Mouse (Mus musculus): ENCODE measurements at regions not wholly inside any gene's neighbourhood (a gene's known extent, or its start where the extent isn't known, plus 50 kb on each side); places are given as distances from the start of the nearest gene placed in this dataset.

DNA sequence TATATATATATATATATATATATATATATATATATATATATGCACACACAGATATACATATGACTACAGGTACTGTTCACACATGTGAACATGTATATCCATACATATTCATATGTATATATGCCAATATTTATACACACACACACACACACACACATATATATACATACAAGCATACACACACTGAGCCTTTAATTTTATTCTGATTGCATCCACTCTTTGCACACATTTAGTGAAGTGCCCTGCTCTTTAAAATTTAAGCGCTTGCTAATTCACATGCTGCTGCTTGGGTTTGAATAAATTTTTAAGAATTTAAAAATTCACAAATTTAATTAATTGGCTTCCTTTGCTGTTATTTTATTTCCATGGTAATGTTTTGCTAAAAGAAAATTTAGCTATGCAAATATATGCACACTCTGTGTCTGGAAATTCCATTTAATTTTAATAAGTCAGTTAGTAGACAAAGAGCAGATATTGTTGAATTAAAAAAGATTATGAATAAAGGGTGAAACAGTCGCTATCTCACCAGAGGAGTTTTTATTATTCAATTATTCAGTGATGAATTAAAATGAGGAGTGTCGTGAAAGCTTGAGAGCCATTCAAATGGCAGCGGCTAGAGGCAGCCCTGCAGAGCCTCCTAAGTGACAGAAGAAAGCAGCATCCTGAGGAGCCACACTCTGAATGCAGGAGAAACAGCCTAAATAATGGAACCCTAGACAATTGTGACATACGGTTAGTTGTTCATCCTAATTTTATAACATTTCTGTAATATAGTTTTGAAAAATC is 348.3 kb upstream of the BB014433 start:
- no peak for ATAC-seq (ENCODE audit: low FRiP score)
- 35% methylated on average over 5 of the region's 5 CpGs for WGBS
- Histone ChIP-seq H3K9me3 (ENCODE audit: control insufficient read depth, low read length) (no peaks in the 10 kb centered on the region), H3K4me1 (replicated peaks; ENCODE audit: control insufficient read depth, insufficient read depth, low read length) (peaks cover 6% of the 10 kb centered on the region; the same call in 1 of the 2 replicates), H3K4me2 (replicated peaks) (no peak overlapping the region), H3K36me3 (replicated peaks; ENCODE audit: control insufficient read depth, insufficient read depth) (no peaks in the 10 kb centered on the region), H3K4me3 (replicated peaks; ENCODE audit: low read length) (no peak overlapping the region), H3K9ac (no peak overlapping the region), H3K27me3 (ENCODE audit: control insufficient read depth, insufficient read depth, low read length) (no peaks in the 10 kb centered on the region), H3K27ac (no peak overlapping the region)
- DNase-seq (ENCODE audit: low spot score), result no peak

GRCm38 (mm10) chr8:15392056-15392455 is 346.2 kb upstream of the BB014433 start:
- DNase-seq (ENCODE audit: low spot score), result no peak

DNA sequence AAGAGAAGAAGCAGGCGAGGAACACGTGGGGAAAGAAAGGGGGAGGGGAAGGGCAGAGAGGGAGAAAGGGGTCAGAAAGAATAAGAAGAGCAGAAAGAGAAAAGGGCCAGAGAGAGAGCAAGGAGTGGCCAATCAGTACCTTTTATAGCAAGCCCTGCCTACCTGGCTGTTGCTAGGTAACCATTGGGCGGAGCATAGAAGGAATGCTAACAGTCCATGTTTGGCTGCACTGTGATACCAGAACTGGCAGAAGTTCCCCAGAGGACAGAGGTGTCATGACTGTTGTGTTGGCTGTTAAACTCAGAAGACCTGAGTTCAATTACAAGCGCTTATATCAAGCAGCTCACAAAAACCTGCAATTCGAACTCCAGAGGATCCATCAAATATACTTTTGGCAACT is 342.9 kb upstream of the BB014433 start:
- ATAC-seq (ENCODE audit: low FRiP score), result no peak
- no peaks in the 10 kb centered on the region for H3K9me3 ChIP-seq (ENCODE audit: control insufficient read depth, low read length)
- H3K9ac ChIP-seq, result no peak overlapping the region
- DNase-seq (ENCODE audit: low spot score), result no peak
- no peaks in the 10 kb centered on the region for H3K36me3 ChIP-seq (replicated peaks; ENCODE audit: control insufficient read depth, insufficient read depth)
- H3K27ac ChIP-seq, result no peak overlapping the region
- no peak overlapping the region for H3K4me2 ChIP-seq (replicated peaks)
- WGBS, result 93% methylated on average over 5 of the region's 5 CpGs
- no peaks in the 10 kb centered on the region for H3K27me3 ChIP-seq (ENCODE audit: control insufficient read depth, insufficient read depth, low read length)
- H3K4me3 ChIP-seq (replicated peaks; ENCODE audit: low read length), result no peak overlapping the region
- no peaks in the 10 kb centered on the region for H3K4me1 ChIP-seq (replicated peaks; ENCODE audit: control insufficient read depth, insufficient read depth, low read length)

More at GRCm38 (mm10) chr8:15392056-15392455, 346.2 kb upstream of the BB014433 start:
- peaks cover 6% of the 10 kb centered on the region; the same call in 1 of the 2 replicates for H3K4me1 ChIP-seq (replicated peaks; ENCODE audit: control insufficient read depth, insufficient read depth, low read length)
- no peaks in the 10 kb centered on the region for H3K36me3 ChIP-seq (replicated peaks; ENCODE audit: control insufficient read depth, insufficient read depth)
- no peak overlapping the region for H3K9ac ChIP-seq
- no peak overlapping the region for H3K4me3 ChIP-seq (replicated peaks; ENCODE audit: low read length)
- no peaks in the 10 kb centered on the region for H3K27me3 ChIP-seq (ENCODE audit: control insufficient read depth, insufficient read depth, low read length)
- 55% methylated on average over 4 of the region's 4 CpGs for WGBS
- no peaks in the 10 kb centered on the region for H3K9me3 ChIP-seq (ENCODE audit: control insufficient read depth, low read length)
- H3K4me2 ChIP-seq (replicated peaks), result no peak overlapping the region
- ATAC-seq (ENCODE audit: low FRiP score), result no peak
- H3K27ac ChIP-seq, result no peak overlapping the region

DNA sequence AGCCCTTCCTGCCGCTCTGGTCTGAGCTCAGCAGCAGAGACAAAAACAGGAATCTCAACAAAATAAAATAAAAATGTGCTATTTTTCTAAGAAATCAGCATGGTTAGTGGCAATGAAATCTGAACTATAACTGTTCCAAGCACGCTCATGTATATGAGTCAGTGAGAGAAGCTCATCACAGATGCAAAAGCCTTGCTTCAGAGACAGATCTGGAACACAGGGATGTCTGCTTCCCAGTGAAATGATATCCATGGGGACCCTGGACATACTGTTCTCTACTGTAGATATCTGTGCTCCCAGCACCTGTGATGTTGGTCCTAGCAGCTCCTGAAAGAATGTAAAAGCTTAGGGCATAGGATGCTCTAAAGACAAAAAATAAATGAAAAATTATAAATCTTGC is 321.2 kb upstream of the BB014433 start:
- no peak for ATAC-seq (ENCODE audit: low FRiP score)

GRCm38 (mm10) chr8:15364546-15364945 is 318.7 kb upstream of the BB014433 start:
- no peaks in the 10 kb centered on the region for H3K4me1 ChIP-seq (replicated peaks; ENCODE audit: control insufficient read depth, insufficient read depth, low read length)
- H3K36me3 ChIP-seq (replicated peaks; ENCODE audit: control insufficient read depth, insufficient read depth), result no peaks in the 10 kb centered on the region
- ATAC-seq (ENCODE audit: low FRiP score) (no peak), DNase-seq (ENCODE audit: low spot score) (no peak)
- H3K27me3 ChIP-seq (ENCODE audit: control insufficient read depth, insufficient read depth, low read length), result no peaks in the 10 kb centered on the region
- H3K27ac ChIP-seq, result no peak overlapping the region
- WGBS, result 97% methylated on average over 1 of the region's 1 CpGs
- no peak overlapping the region for H3K4me2 ChIP-seq (replicated peaks)
- no peak overlapping the region for H3K4me3 ChIP-seq (replicated peaks; ENCODE audit: low read length)
- no peaks in the 10 kb centered on the region for H3K9me3 ChIP-seq (ENCODE audit: control insufficient read depth, low read length)
- H3K9ac ChIP-seq, result no peak overlapping the region

More for the DNA sequence above, 321.2 kb upstream of the BB014433 start:
- Histone ChIP-seq H3K9ac (no peak overlapping the region), H3K4me3 (replicated peaks; ENCODE audit: low read length) (no peak overlapping the region), H3K4me1 (replicated peaks; ENCODE audit: control insufficient read depth, insufficient read depth, low read length) (no peaks in the 10 kb centered on the region), H3K4me2 (replicated peaks) (no peak overlapping the region), H3K36me3 (replicated peaks; ENCODE audit: control insufficient read depth, insufficient read depth) (no peaks in the 10 kb centered on the region), H3K9me3 (ENCODE audit: control insufficient read depth, low read length) (no peaks in the 10 kb centered on the region), H3K27ac (no peak overlapping the region), H3K27me3 (ENCODE audit: control insufficient read depth, insufficient read depth, low read length) (no peaks in the 10 kb centered on the region)
- DNase-seq (ENCODE audit: low spot score), result no peak
- WGBS, result 69% methylated on average over 2 of the region's 2 CpGs

GRCm38 (mm10) chr8:15344151-15344550 is 298.3 kb upstream of the BB014433 start:
- WGBS, result 94% methylated on average over 5 of the region's 5 CpGs
- no peak overlapping the region for H3K9ac ChIP-seq

GRCm38 (mm10) chr8:15343616-15344015 is 297.7 kb upstream of the BB014433 start:
- H3K4me1 ChIP-seq (replicated peaks; ENCODE audit: control insufficient read depth, insufficient read depth, low read length), result no peaks in the 10 kb centered on the region
- no peaks in the 10 kb centered on the region for H3K27me3 ChIP-seq (ENCODE audit: control insufficient read depth, insufficient read depth, low read length)
- ATAC-seq (ENCODE audit: low FRiP score), result no peak
- DNase-seq (ENCODE audit: low spot score), result no peak
- H3K9me3 ChIP-seq (ENCODE audit: control insufficient read depth, low read length), result no peaks in the 10 kb centered on the region
- H3K4me2 ChIP-seq (replicated peaks), result no peak overlapping the region
- no peak overlapping the region for H3K27ac ChIP-seq
- no peak overlapping the region for H3K4me3 ChIP-seq (replicated peaks; ENCODE audit: low read length)
- 93% methylated on average over 1 of the region's 1 CpGs for WGBS
- H3K36me3 ChIP-seq (replicated peaks; ENCODE audit: control insufficient read depth, insufficient read depth), result no peaks in the 10 kb centered on the region
- H3K9ac ChIP-seq, result no peak overlapping the region

More at GRCm38 (mm10) chr8:15344151-15344550, 298.3 kb upstream of the BB014433 start:
- no peaks in the 10 kb centered on the region for H3K27me3 ChIP-seq (ENCODE audit: control insufficient read depth, insufficient read depth, low read length)
- no peaks in the 10 kb centered on the region for H3K9me3 ChIP-seq (ENCODE audit: control insufficient read depth, low read length)
- no peaks in the 10 kb centered on the region for H3K36me3 ChIP-seq (replicated peaks; ENCODE audit: control insufficient read depth, insufficient read depth)
- H3K4me1 ChIP-seq (replicated peaks; ENCODE audit: control insufficient read depth, insufficient read depth, low read length), result no peaks in the 10 kb centered on the region
- H3K4me3 ChIP-seq (replicated peaks; ENCODE audit: low read length), result no peak overlapping the region
- DNase-seq (ENCODE audit: low spot score), result no peak
- no peak overlapping the region for H3K27ac ChIP-seq
- no peak for ATAC-seq (ENCODE audit: low FRiP score)
- no peak overlapping the region for H3K4me2 ChIP-seq (replicated peaks)

DNA sequence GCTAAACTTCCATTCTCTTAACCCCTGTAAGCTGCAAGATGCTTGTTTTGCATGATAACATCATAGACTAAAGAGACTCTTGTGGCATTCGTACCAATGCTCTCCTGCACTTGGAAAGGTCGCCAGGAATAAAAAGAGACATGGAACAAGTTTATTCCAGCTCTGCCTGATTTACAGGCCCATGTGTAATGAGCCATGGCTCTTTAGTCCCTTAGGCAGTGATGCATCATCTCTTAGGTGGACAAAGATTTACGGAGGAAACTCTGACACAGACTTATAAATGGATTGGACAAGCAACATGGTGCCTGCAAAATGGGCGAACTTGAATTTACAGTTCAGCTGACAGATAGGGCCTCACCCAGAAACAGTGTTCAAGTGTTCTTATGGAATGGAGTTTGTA is 288.7 kb upstream of the BB014433 start:
- Histone ChIP-seq H3K4me2 (replicated peaks) (no peak overlapping the region), H3K36me3 (replicated peaks; ENCODE audit: control insufficient read depth, insufficient read depth) (no peaks in the 10 kb centered on the region), H3K4me3 (replicated peaks; ENCODE audit: low read length) (no peak overlapping the region), H3K27me3 (ENCODE audit: control insufficient read depth, insufficient read depth, low read length) (no peaks in the 10 kb centered on the region), H3K27ac (no peak overlapping the region), H3K9me3 (ENCODE audit: control insufficient read depth, low read length) (no peaks in the 10 kb centered on the region), H3K9ac (no peak overlapping the region), H3K4me1 (replicated peaks; ENCODE audit: control insufficient read depth, insufficient read depth, low read length) (no peaks in the 10 kb centered on the region)
- ATAC-seq (ENCODE audit: low FRiP score) (no peak), DNase-seq (ENCODE audit: low spot score) (no peak)
- 73% methylated on average over 4 of the region's 4 CpGs for WGBS

GRCm38 (mm10) chr8:15327312-15327711 is 281.4 kb upstream of the BB014433 start:
- H3K27ac ChIP-seq, result no peak overlapping the region
- no peaks in the 10 kb centered on the region for H3K9me3 ChIP-seq (ENCODE audit: control insufficient read depth, low read length)
- no peaks in the 10 kb centered on the region for H3K36me3 ChIP-seq (replicated peaks; ENCODE audit: control insufficient read depth, insufficient read depth)
- no peak for ATAC-seq (ENCODE audit: low FRiP score)
- no peaks in the 10 kb centered on the region for H3K4me1 ChIP-seq (replicated peaks; ENCODE audit: control insufficient read depth, insufficient read depth, low read length)
- no peak overlapping the region for H3K4me2 ChIP-seq (replicated peaks)
- DNase-seq (ENCODE audit: low spot score), result no peak
- H3K27me3 ChIP-seq (ENCODE audit: control insufficient read depth, insufficient read depth, low read length), result no peaks in the 10 kb centered on the region
- H3K4me3 ChIP-seq (replicated peaks; ENCODE audit: low read length), result no peak overlapping the region
- 49% methylated on average over 5 of the region's 5 CpGs for WGBS
- H3K9ac ChIP-seq, result no peak overlapping the region

All from hindbrain, embryonic 14.5 days (tissue).